Mouse (Mus musculus): Measurements from ENCODE around the gene Rbm19. TPM values are rescaled to one million over a fixed set of nuclear protein-coding genes. Genes with fewer than 3 reads are reported as not detected.

Gene Rbm19
- polyA plus RNA-seq, 1 experiment from 2014 or later, result 15.6 TPM

- no peak overlapping the region for H3K27ac ChIP-seq (replicated peaks in 1 of 2; ENCODE audit: control insufficient read depth in 1 of 2, insufficient read depth in 1 of 2, low read depth in 2 of 2, low read length in 2 of 2)
- H3K4me1 ChIP-seq (ENCODE audit: control insufficient read depth in 2 of 2, insufficient read depth in 2 of 2, low read length in 2 of 2), result no peaks in the 10 kb centered on the region
- no peak overlapping the region for H3K4me3 ChIP-seq (ENCODE audit: control insufficient read depth in 1 of 2, insufficient read depth in 1 of 2, low read depth in 1 of 2, low read length in 2 of 2)
- WGBS, result 47% methylated on average over 9 of the region's 9 CpGs
- H3K27me3 ChIP-seq (ENCODE audit: control insufficient read depth, insufficient read depth, low read length), result no peaks in the 10 kb centered on the region
- no peak overlapping the region for H3K9ac ChIP-seq (ENCODE audit: low read length)
- H3K9me3 ChIP-seq (ENCODE audit: control insufficient read depth, low read length), result no peaks in the 10 kb centered on the region
- no peak overlapping the region for H3K4me2 ChIP-seq (ENCODE audit: low read length)
- H3K36me3 ChIP-seq (ENCODE audit: control insufficient read depth, insufficient read depth, low read length), result no peaks in the 10 kb centered on the region
- ATAC-seq (ENCODE audit: insufficient number of reproducible peaks, insufficient read depth, low FRiP score, low read depth), result no peak
Observed at GRCm38 (mm10) chr5:120097042-120097441, 19.2 kb upstream of the Rbm19 start.

GRCm38 (mm10) chr5:120100814-120101213 is 15.5 kb upstream of the Rbm19 start:
- H3K4me2 ChIP-seq (ENCODE audit: low read length), result no peak overlapping the region
- H3K4me1 ChIP-seq (ENCODE audit: control insufficient read depth in 2 of 2, insufficient read depth in 2 of 2, low read length in 2 of 2), result 0 out of 4 replicates have a peak, but pooled peaks cover 0 to 3% of the 10 kb centered on the region in 2 experiments
- no peak overlapping the region for H3K4me3 ChIP-seq (ENCODE audit: control insufficient read depth in 1 of 2, insufficient read depth in 1 of 2, low read depth in 1 of 2, low read length in 2 of 2)
- H3K27me3 ChIP-seq (ENCODE audit: control insufficient read depth, insufficient read depth, low read length), result no peaks in the 10 kb centered on the region
- 85% methylated on average over 6 of the region's 6 CpGs for WGBS
- H3K27ac ChIP-seq (replicated peaks in 1 of 2; ENCODE audit: control insufficient read depth in 1 of 2, insufficient read depth in 1 of 2, low read depth in 2 of 2, low read length in 2 of 2), result no peak overlapping the region
- no peaks in the 10 kb centered on the region for H3K9me3 ChIP-seq (ENCODE audit: control insufficient read depth, low read length)
- ATAC-seq (ENCODE audit: insufficient number of reproducible peaks, insufficient read depth, low FRiP score, low read depth), result no peak
- no peaks in the 10 kb centered on the region for H3K36me3 ChIP-seq (ENCODE audit: control insufficient read depth, insufficient read depth, low read length)
- no peak overlapping the region for H3K9ac ChIP-seq (ENCODE audit: low read length)

- no peak overlapping the region for H3K4me2 ChIP-seq (ENCODE audit: low read length)
- no peak overlapping the region for H3K27ac ChIP-seq (replicated peaks in 1 of 2; ENCODE audit: control insufficient read depth in 1 of 2, insufficient read depth in 1 of 2, low read depth in 2 of 2, low read length in 2 of 2)
- no peak for ATAC-seq (ENCODE audit: insufficient number of reproducible peaks, insufficient read depth, low FRiP score, low read depth)
- no peak overlapping the region for H3K4me3 ChIP-seq (ENCODE audit: control insufficient read depth in 1 of 2, insufficient read depth in 1 of 2, low read depth in 1 of 2, low read length in 2 of 2)
- no peaks in the 10 kb centered on the region for H3K36me3 ChIP-seq (ENCODE audit: control insufficient read depth, insufficient read depth, low read length)
- H3K9me3 ChIP-seq (ENCODE audit: control insufficient read depth, low read length), result no peaks in the 10 kb centered on the region
- H3K27me3 ChIP-seq (ENCODE audit: control insufficient read depth, insufficient read depth, low read length), result 0 out of 2 replicates have a peak, but pooled peaks cover 6% of the 10 kb centered on the region
- WGBS, result 81% methylated on average over 8 of the region's 8 CpGs
- H3K9ac ChIP-seq (ENCODE audit: low read length), result no peak overlapping the region
- H3K4me1 ChIP-seq (ENCODE audit: control insufficient read depth in 2 of 2, insufficient read depth in 2 of 2, low read length in 2 of 2), result 0 out of 4 replicates have a peak, but pooled peaks cover 0 to 3% of the 10 kb centered on the region in 2 experiments
Observed at GRCm38 (mm10) chr5:120102097-120102496, 14.2 kb upstream of the Rbm19 start.

- Histone ChIP-seq H3K9me3 (ENCODE audit: control insufficient read depth, low read length) (no peaks in the 10 kb centered on the region), H3K27ac (replicated peaks in 1 of 2; ENCODE audit: control insufficient read depth in 1 of 2, insufficient read depth in 1 of 2, low read depth in 2 of 2, low read length in 2 of 2) (no peak overlapping the region), H3K36me3 (ENCODE audit: control insufficient read depth, insufficient read depth, low read length) (no peaks in the 10 kb centered on the region), H3K4me1 (ENCODE audit: control insufficient read depth in 2 of 2, insufficient read depth in 2 of 2, low read length in 2 of 2) (0 out of 4 replicates have a peak, but pooled peaks cover 0 to 3% of the 10 kb centered on the region in 2 experiments), H3K4me2 (ENCODE audit: low read length) (no peak overlapping the region), H3K4me3 (ENCODE audit: control insufficient read depth in 1 of 2, insufficient read depth in 1 of 2, low read depth in 1 of 2, low read length in 2 of 2) (no peak overlapping the region), H3K27me3 (ENCODE audit: control insufficient read depth, insufficient read depth, low read length) (0 out of 2 replicates have a peak, but pooled peaks cover 6% of the 10 kb centered on the region), H3K9ac (ENCODE audit: low read length) (no peak overlapping the region)
- no peak for ATAC-seq (ENCODE audit: insufficient number of reproducible peaks, insufficient read depth, low FRiP score, low read depth)
- 15% methylated on average over 12 of the region's 12 CpGs for WGBS
Observed at GRCm38 (mm10) chr5:120102732-120103131, 13.5 kb upstream of the Rbm19 start.

DNA sequence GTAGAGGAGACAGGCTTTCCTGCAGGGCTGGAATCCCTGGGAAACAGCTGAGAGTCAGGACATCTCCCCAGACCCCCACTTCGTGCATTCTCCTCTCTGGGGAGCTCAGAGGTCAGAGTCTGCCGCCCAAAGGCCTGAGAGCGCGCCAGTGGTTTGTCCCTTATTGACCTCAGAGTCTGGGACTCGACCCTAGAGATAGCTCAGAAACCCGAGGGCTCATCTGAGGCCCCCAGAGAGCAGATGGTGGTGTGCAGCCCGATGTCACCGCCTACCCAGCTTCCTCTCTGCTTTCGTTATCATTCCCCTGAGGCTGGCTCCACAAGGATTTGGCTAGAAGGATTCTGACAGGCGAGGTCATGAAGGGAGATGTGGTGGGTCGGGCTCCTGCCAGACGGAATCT is 12.8 kb upstream of the Rbm19 start:
- Histone ChIP-seq H3K9ac (ENCODE audit: low read length) (no peak overlapping the region), H3K9me3 (ENCODE audit: control insufficient read depth, low read length) (no peaks in the 10 kb centered on the region), H3K27ac (replicated peaks in 1 of 2; ENCODE audit: control insufficient read depth in 1 of 2, insufficient read depth in 1 of 2, low read depth in 2 of 2, low read length in 2 of 2) (no peak overlapping the region), H3K4me2 (ENCODE audit: low read length) (no peak overlapping the region), H3K27me3 (ENCODE audit: control insufficient read depth, insufficient read depth, low read length) (0 out of 2 replicates have a peak, but pooled peaks cover 6% of the 10 kb centered on the region), H3K36me3 (ENCODE audit: control insufficient read depth, insufficient read depth, low read length) (no peaks in the 10 kb centered on the region), H3K4me1 (ENCODE audit: control insufficient read depth in 2 of 2, insufficient read depth in 2 of 2, low read length in 2 of 2) (0 out of 4 replicates have a peak, but pooled peaks cover 0 to 3% of the 10 kb centered on the region in 2 experiments), H3K4me3 (ENCODE audit: control insufficient read depth in 1 of 2, insufficient read depth in 1 of 2, low read depth in 1 of 2, low read length in 2 of 2) (no peak overlapping the region)
- ATAC-seq (ENCODE audit: insufficient number of reproducible peaks, insufficient read depth, low FRiP score, low read depth), result no peak
- WGBS, result 40% methylated on average over 12 of the region's 12 CpGs

GRCm38 (mm10) chr5:120106424-120107073 is 9.7 kb upstream of the Rbm19 start:
- WGBS, result 21% methylated on average over 12 of the region's 12 CpGs
- Histone ChIP-seq H3K4me2 (ENCODE audit: low read length) (no peak overlapping the region), H3K9me3 (ENCODE audit: control insufficient read depth, low read length) (no peaks in the 10 kb centered on the region), H3K36me3 (ENCODE audit: control insufficient read depth, insufficient read depth, low read length) (no peaks in the 10 kb centered on the region), H3K27ac (replicated peaks in 1 of 2; ENCODE audit: control insufficient read depth in 1 of 2, insufficient read depth in 1 of 2, low read depth in 2 of 2, low read length in 2 of 2) (no peak overlapping the region), H3K9ac (ENCODE audit: low read length) (no peak overlapping the region), H3K4me1 (ENCODE audit: control insufficient read depth in 2 of 2, insufficient read depth in 2 of 2, low read length in 2 of 2) (0 out of 4 replicates have a peak, but pooled peaks cover 0 to 3% of the 10 kb centered on the region in 2 experiments), H3K4me3 (ENCODE audit: control insufficient read depth in 1 of 2, insufficient read depth in 1 of 2, low read depth in 1 of 2, low read length in 2 of 2) (no peak overlapping the region), H3K27me3 (ENCODE audit: control insufficient read depth, insufficient read depth, low read length) (0 out of 2 replicates have a peak, but pooled peaks cover 6% of the 10 kb centered on the region)
- no peak for ATAC-seq (ENCODE audit: insufficient number of reproducible peaks, insufficient read depth, low FRiP score, low read depth)

GRCm38 (mm10) chr5:120114361-120114760 is 1.9 kb upstream of the Rbm19 start:
- peaks cover 0 to 6% of the 10 kb centered on the region in 2 experiments; a peak in 3 of 4 replicates for H3K4me1 ChIP-seq (ENCODE audit: control insufficient read depth in 2 of 2, insufficient read depth in 2 of 2, low read length in 2 of 2)
- WGBS, result 78% methylated on average over 12 of the region's 12 CpGs
- ATAC-seq (ENCODE audit: insufficient number of reproducible peaks, insufficient read depth, low FRiP score, low read depth), result no peak

More at GRCm38 (mm10) chr5:120114361-120114760, 1.9 kb upstream of the Rbm19 start:
- no peak overlapping the region for H3K4me2 ChIP-seq (ENCODE audit: low read length)
- no peaks in the 10 kb centered on the region for H3K27me3 ChIP-seq (ENCODE audit: control insufficient read depth, insufficient read depth, low read length)
- H3K9ac ChIP-seq (ENCODE audit: low read length), result no peak overlapping the region
- peaks cover 10% of the 10 kb centered on the region for H3K36me3 ChIP-seq (ENCODE audit: control insufficient read depth, insufficient read depth, low read length)
- no peaks in the 10 kb centered on the region for H3K9me3 ChIP-seq (ENCODE audit: control insufficient read depth, low read length)
- no peak overlapping the region for H3K4me3 ChIP-seq (ENCODE audit: control insufficient read depth in 1 of 2, insufficient read depth in 1 of 2, low read depth in 1 of 2, low read length in 2 of 2)
- no peak overlapping the region for H3K27ac ChIP-seq (replicated peaks in 1 of 2; ENCODE audit: control insufficient read depth in 1 of 2, insufficient read depth in 1 of 2, low read depth in 2 of 2, low read length in 2 of 2)
